Mouse (Mus musculus): ENCODE measurements around the gene Kif24.

- no peak for TF ChIP-seq CTCF (conservative IDR thresholded peaks at IDR 0.05; ENCODE audit: insufficient read depth, insufficient read length, low read depth, low read length)
- TF ChIP-seq POLR2A (IDR thresholded peaks at IDR 0.05; ENCODE audit: low read depth, low read length) = no peak
Measured at GRCm38 (mm10) chr4:41398353-41398752, 66.3 kb downstream of the Kif24 start.
